Mouse (Mus musculus): ENCODE data around the gene Wfikkn1. TPM values are rescaled to one million over a fixed set of nuclear protein-coding genes. Genes with fewer than 3 reads are reported as not detected.

The Wfikkn1 gene
- polyA plus RNA-seq, 1 experiment from 2014 or later = 0.57 TPM

DNA sequence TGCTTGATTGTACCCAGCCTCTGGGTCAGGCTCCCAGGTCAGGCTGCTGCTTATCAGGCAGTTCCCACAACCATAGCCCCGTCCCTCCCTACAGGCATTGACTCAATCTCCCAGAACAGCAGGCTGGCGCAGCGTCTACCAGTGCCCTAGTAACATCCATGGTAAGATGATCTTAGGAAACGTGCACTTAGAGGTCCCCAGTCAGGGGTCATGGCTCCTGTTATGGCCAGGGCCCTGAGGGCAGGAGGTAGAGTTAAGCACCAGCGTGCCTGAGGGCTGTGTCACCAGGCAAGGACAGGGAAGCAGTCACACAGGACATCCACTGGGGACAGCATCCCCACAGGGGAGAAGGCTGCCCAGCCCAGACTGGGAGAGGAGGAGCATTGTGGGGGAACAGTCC, 1.6 kb upstream of the Wfikkn1 start:
- peaks cover 70% of the 10 kb centered on the region for H3K36me3 ChIP-seq
- WGBS = 35% methylated on average over 5 of the region's 5 CpGs
- no peak overlapping the region for H3K4me2 ChIP-seq (replicated peaks)
- H3K9me3 ChIP-seq = no peaks in the 10 kb centered on the region
- no peak for ATAC-seq (ENCODE audit: low FRiP score, low read depth)
- peaks cover 20% of the 10 kb centered on the region for H3K4me1 ChIP-seq
- H3K4me3 ChIP-seq = no peak overlapping the region
- H3K9ac ChIP-seq = no peak overlapping the region; the same call in 1 of the 2 replicates
- no peak overlapping the region for H3K27ac ChIP-seq
- H3K27me3 ChIP-seq = no peaks in the 10 kb centered on the region

DNA sequence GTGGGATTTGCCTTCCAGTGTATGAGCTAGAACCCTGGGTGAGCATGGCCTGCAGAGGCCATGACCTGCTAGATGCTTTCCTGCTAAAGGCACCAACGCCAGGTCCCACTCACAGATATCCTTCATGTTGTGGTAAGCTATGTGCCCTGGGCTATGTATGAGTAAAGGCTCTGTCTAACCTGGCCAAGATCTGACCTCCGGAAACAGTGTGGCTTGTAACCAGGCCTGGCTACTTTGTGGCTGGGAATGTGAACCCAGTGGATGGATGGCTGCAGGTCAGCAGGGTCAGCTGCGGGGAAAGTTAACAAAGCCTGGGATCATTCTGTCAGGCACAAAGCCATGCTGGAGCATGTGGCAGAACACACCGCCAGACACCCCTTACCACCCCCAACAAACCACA, 1.0 kb upstream of the Wfikkn1 start:
- H3K4me2 ChIP-seq (replicated peaks) = no peak overlapping the region
- H3K36me3 ChIP-seq = peaks cover 66% of the 10 kb centered on the region
- H3K27ac ChIP-seq = 0 out of 2 replicates have a peak overlapping the region, but pooled peaks have one; percentile 44
- ATAC-seq (ENCODE audit: low FRiP score, low read depth) = no peak
- H3K9me3 ChIP-seq = no peaks in the 10 kb centered on the region
- no peak overlapping the region for H3K9ac ChIP-seq
- no peak overlapping the region for H3K4me3 ChIP-seq
- 23% methylated on average over 4 of the region's 4 CpGs for WGBS
- peaks cover 25% of the 10 kb centered on the region for H3K4me1 ChIP-seq
- H3K27me3 ChIP-seq = no peaks in the 10 kb centered on the region

DNA sequence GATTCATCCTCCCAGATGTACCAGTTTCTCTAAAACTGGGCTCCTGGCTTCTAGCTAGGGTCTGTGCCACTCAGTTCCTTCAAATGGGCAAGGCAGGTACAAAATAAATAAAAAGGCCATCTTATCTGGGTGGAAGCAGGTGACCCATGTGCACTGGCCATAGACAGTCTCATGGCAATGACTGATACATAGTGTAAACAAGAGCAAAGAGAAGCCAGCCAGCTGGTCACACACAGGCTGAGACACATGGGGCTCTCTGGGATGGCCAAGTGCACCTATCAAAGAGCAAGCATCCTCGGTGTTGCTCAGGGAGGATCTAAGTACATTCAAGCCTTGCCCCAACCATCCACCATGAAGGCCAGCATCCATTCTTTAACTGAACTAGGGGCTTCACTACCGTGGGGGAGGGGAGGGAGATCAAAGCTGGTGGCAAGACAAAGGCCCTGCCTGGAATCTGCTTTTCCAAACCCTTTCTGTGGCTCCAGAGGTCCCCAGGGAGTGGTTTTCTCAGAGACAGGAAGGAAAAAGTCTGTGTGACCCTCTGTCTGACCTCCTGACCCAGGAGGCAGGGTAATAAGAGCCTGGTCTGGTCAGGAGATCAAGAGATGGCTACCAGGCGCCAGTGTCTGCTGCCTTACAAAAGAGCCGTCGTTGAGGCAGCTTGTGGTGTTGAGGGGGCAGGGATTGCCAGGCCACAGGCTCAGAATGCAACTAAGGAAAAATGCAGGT, 419 bp upstream of the Wfikkn1 start:
- WGBS = 13% methylated on average over 5 of the region's 5 CpGs
- ATAC-seq (ENCODE audit: low FRiP score, low read depth) = no peak
- H3K4me1 ChIP-seq = peaks cover 31% of the 10 kb centered on the region
- H3K36me3 ChIP-seq = peaks cover 64% of the 10 kb centered on the region
- no peak overlapping the region for H3K27ac ChIP-seq
- H3K4me2 ChIP-seq (replicated peaks) = no peak overlapping the region
- no peak overlapping the region for H3K9ac ChIP-seq
- no peaks in the 10 kb centered on the region for H3K27me3 ChIP-seq
- H3K4me3 ChIP-seq = no peak overlapping the region
- H3K9me3 ChIP-seq = no peaks in the 10 kb centered on the region

DNA sequence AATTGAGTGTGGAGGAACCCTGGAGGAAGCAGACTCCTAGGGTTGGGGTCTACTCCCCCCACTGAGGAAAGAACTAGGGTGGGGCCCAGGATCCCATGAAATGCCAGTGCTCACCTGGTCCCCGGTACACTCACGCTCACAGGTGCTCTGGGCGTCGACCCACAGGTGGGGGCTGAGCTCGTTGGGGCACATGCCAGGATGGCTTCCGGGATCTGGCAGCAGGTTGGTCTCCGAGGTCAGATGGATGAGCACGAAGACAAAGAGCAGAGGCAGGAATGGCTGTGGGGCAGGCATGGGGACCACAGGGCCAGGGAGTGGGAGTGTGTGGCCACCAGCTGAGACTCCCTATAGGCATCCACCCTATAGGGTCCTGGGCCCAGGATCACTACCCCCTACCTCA, 908 bp downstream of the Wfikkn1 start:
- Histone ChIP-seq H3K9ac (peak overlapping the region; percentile 35; the same call in 1 of the 2 replicates), H3K27me3 (no peaks in the 10 kb centered on the region), H3K27ac (no peak overlapping the region), H3K9me3 (no peaks in the 10 kb centered on the region), H3K36me3 (peaks cover 57% of the 10 kb centered on the region), H3K4me2 (replicated peaks) (no peak overlapping the region), H3K4me1 (peaks cover 35% of the 10 kb centered on the region), H3K4me3 (no peak overlapping the region)
- 82% methylated on average over 8 of the region's 8 CpGs for WGBS
- ATAC-seq (ENCODE audit: low FRiP score, low read depth) = no peak

DNA sequence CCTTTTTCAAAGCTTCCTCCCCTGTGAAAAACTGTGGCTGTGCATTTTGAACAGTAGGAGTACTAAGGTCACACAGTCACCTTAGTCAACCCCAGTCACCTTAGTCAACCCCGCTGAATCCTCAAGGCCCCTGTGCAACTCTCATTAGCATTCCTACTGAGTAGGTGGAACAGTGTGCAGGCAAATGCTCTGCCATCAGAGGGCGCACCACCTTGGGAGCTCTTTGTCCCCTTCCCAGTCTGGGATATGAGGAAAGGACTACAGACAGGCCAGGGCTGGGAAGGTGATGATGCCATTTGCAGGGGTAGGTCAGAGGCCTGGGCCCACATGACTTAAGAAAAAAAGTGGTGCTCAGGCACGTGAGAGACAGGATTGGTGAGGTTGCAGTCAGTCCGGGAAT, 1.4 kb downstream of the Wfikkn1 start:
- Histone ChIP-seq H3K9me3 (no peaks in the 10 kb centered on the region), H3K4me2 (replicated peaks) (no peak overlapping the region), H3K9ac (no peak overlapping the region), H3K4me3 (no peak overlapping the region), H3K36me3 (peaks cover 52% of the 10 kb centered on the region), H3K4me1 (peaks cover 37% of the 10 kb centered on the region), H3K27me3 (no peaks in the 10 kb centered on the region), H3K27ac (no peak overlapping the region)
- no peak for ATAC-seq (ENCODE audit: low FRiP score, low read depth)
- WGBS = 56% methylated on average over 4 of the region's 4 CpGs

DNA sequence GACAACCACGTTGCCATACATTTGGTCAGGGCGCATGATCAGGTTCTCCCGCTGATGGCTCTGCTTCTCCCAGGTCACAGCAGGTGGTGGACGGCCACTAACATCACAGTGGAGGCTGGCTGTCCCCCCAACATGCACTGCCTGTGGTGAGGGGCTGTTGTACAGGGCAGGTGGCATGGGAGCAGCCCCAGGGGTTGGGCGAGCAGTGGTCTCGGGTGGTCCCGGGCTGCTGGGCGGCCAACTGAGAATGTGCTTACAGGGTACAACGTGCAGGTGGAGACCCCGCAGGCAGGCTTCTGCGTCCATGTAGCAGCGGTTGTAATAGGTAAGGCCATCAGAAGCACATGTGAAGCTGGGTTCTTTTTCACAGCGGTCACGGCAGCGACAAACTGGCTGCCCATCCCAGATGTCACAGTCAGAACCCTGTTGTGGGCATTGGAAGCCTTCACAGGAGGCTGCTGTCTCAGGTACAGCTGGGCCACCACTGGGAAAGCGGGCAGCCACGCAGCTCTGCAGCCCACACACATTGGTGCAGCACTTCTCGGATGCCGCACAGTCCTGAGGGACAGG, 2.0 kb downstream of the Wfikkn1 start:
- Histone ChIP-seq H3K27ac (no peak overlapping the region), H3K9me3 (no peaks in the 10 kb centered on the region), H3K9ac (no peak overlapping the region), H3K4me2 (replicated peaks) (no peak overlapping the region), H3K4me3 (no peak overlapping the region), H3K36me3 (peaks cover 46% of the 10 kb centered on the region), H3K27me3 (no peaks in the 10 kb centered on the region), H3K4me1 (peaks cover 42% of the 10 kb centered on the region)
- WGBS = 91% methylated on average over 19 of the region's 19 CpGs
- no peak for ATAC-seq (ENCODE audit: low FRiP score, low read depth)

DNA sequence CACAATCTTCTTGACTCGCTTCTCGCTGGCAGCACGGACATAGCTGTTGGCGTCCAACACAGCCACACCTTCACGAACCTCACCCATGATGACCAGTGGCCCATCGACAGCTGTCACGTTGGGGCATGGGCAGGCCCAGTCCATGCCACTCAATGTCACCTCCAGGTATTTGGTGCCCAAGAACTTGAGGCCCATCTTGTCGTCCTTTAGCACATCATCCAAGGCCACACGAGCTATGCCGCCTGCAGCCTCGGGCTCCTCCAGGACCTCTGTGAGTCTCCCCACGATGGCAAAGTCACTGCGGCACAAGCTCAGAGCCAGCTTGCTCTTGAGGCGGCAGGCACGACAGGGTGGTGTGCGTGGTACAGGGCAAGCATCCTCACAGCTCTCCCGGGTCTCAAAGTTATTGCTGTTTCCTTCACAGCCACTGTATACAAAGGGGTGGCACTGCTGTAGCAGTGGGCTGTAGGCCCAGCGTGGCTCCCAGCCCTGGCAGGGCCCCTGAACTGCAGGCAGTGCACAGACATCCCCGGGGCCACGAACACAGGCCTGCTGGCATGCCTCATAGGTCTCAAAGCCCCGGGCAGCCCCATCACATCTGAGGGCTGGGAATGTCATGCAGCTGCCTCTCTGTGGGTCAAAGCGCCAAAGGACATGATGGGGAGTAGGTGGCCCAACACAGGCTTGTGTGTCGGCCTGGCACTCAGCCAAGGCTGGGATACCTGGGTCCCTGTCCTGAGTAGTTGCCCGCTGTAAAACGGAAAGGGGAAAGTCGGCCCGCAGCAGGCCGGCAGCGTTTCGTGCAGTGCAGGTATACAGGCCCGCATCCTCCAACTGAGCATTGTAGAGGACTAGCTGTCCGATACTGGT, 2.7 kb downstream of the Wfikkn1 start:
- Histone ChIP-seq H3K27ac (no peak overlapping the region), H3K36me3 (peaks cover 39% of the 10 kb centered on the region), H3K4me3 (no peak overlapping the region), H3K27me3 (no peaks in the 10 kb centered on the region), H3K9me3 (no peaks in the 10 kb centered on the region), H3K4me1 (peaks cover 42% of the 10 kb centered on the region), H3K4me2 (replicated peaks) (no peak overlapping the region), H3K9ac (no peak overlapping the region)
- WGBS = 93% methylated on average over 32 of the region's 32 CpGs
- no peak for ATAC-seq (ENCODE audit: low FRiP score, low read depth)

DNA sequence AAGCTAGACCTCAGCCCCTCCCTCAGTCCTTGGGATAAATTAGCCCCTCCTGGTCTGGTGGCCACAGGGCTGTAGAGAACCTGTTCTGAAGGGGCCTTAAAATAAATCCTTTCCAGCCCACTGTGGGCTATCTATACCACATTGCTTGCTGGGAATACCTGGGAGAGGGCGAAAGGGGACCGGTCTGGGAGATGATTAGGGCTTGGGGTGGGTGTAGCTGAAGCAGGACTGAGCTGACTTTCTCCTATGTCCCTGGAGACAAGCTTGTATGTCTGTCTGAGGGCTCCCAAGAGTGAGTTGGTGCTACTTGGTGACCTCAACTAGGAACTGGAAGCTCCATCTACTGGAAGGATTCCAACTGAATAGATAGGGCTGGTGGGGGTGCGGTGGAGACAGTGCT, 3.6 kb downstream of the Wfikkn1 start:
- Histone ChIP-seq H3K27me3 (no peaks in the 10 kb centered on the region), H3K4me2 (replicated peaks) (0 out of 2 replicates have a peak overlapping the region, but pooled peaks have one; percentile 96), H3K4me3 (no peak overlapping the region), H3K27ac (no peak overlapping the region), H3K9me3 (no peaks in the 10 kb centered on the region), H3K4me1 (peaks cover 38% of the 10 kb centered on the region), H3K9ac (no peak overlapping the region), H3K36me3 (peaks cover 29% of the 10 kb centered on the region)
- WGBS = 89% methylated on average over 3 of the region's 3 CpGs
- ATAC-seq (ENCODE audit: low FRiP score, low read depth) = no peak

DNA sequence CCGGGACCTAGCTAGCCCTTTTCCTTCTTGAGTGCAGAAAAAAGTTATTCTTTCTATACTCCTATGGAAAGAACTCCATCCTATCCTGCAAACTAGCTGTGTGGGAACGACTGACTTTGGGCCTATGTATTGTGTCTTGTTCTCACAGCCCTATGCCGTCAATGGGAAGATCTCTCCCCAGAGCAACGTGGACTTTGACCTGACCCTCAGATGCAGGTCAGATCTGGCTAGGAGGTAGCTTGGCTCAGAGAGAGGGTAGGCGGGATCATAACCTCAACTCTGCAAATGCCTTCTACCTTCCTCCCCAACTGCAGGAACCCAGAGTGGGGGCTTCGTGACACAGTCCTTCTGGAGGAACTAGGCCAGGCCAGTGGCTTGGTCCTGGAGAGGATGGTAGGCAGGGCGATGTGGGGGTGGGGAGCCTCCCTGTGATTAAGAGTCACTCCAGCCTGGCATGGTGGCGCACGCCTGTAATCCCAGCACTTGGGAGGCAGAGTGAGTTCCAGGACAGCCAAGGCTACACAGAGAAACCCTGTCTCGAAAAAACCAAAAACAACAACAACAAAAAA, 4.2 kb downstream of the Wfikkn1 start:
- no peak for ATAC-seq (ENCODE audit: low FRiP score, low read depth)
- 70% methylated on average over 10 of the region's 10 CpGs for WGBS
- peak overlapping the region; percentile 96 for H3K4me2 ChIP-seq (replicated peaks)
- H3K4me3 ChIP-seq = peak overlapping the region; percentile 76
- H3K27ac ChIP-seq = no peak overlapping the region
- H3K4me1 ChIP-seq = peaks cover 34% of the 10 kb centered on the region
- H3K36me3 ChIP-seq = peaks cover 23% of the 10 kb centered on the region
- H3K9ac ChIP-seq = peak overlapping the region; percentile 84
- no peaks in the 10 kb centered on the region for H3K9me3 ChIP-seq
- H3K27me3 ChIP-seq = no peaks in the 10 kb centered on the region

DNA sequence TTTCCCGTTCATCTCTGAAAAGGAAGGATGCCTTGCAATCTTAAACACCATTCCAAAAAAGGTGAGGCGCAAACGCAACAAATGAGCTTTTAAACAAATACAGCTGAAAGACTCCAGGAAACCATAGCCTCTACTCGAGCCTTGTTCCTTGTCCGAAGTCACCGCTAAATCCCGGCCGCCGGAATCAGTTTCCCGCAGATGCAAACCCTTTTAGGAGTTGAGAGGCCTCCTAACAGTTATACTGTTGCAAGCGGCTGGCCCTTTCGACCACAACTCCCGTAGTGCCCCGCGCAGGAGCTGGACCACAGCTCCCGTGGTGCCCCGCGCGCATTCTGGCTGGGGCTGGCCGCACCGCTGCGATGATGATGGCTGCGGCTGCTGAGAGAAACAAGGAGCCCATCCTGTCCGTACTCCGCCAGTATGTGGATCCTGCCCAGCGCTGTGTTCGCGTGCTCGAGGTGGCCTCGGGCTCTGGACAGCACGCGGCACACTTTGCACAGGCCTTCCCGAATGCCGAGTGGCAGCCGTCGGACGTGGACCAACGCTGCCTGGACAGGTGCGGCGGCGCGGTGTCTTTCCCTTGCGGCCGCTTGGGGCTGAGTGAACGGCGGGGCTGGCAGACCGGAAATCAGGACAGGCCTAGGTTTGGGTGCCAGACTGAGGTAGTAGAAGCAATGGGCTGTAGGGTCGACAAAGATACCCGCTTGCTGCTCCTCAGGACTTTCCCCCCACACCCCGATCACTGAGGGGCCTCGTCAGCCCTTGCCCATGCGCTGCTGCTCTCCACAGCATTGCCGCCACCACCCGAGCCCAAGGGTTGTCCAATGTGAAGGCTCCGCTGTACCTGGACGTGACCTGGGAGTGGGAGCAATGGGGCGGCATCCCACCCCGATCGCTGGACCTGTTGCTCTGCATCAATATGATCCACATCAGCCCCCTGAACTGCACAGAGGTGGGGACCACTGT, 5.2 kb downstream of the Wfikkn1 start:
- peak overlapping the region; percentile 84 for H3K9ac ChIP-seq
- WGBS = 2% methylated on average over 59 of the region's 59 CpGs
- peak; percentile 92 for ATAC-seq (ENCODE audit: low FRiP score, low read depth)

DNA sequence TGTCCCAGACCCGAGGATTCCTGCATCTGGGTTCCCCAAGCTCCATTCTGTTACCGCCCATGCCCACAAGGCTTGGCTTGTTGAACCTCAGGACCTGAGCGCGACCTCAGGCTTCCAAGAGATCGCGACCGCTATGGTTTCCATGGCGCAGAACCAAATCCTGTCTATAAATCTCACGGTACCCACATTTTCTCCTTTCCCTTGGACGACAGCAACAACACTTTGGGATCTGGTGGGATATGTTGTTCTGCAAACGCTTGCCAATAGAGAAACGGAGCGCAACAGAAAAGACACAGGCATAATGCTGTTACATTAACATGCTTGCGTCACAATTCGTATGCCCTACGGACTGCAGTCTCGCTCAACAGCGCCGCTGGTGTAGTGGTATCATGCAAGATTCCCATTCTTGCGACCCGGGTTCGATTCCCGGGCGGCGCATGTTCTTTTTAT, 5.9 kb downstream of the Wfikkn1 start, which contains the start of gene Mettl26:
TSS of gene Mettl26 (plus strand) at position 354 of the 450 bp plus-strand sequence.
- 0% methylated on average over 25 of the region's 25 CpGs for WGBS
- Histone ChIP-seq H3K4me1 (peaks cover 23% of the 10 kb centered on the region), H3K9me3 (no peaks in the 10 kb centered on the region), H3K27me3 (no peaks in the 10 kb centered on the region), H3K9ac (peak within 1 kb of the TSS; percentile 84), H3K27ac (peak within 1 kb of the TSS; percentile 94), H3K4me3 (peak within 1 kb of the TSS; percentile 76), H3K36me3 (peaks cover 22% of the 10 kb centered on the region), H3K4me2 (replicated peaks) (peak within 1 kb of the TSS; percentile 96)
- ATAC-seq (ENCODE audit: low FRiP score, low read depth) = peak; percentile 79

More for the DNA sequence above, 5.2 kb downstream of the Wfikkn1 start:
- H3K27me3 ChIP-seq = no peaks in the 10 kb centered on the region
- H3K9me3 ChIP-seq = no peaks in the 10 kb centered on the region
- H3K4me1 ChIP-seq = peaks cover 26% of the 10 kb centered on the region
- peak overlapping the region; percentile 94 for H3K27ac ChIP-seq
- H3K4me2 ChIP-seq (replicated peaks) = peak overlapping the region; percentile 96
- peak overlapping the region; percentile 76 for H3K4me3 ChIP-seq
- H3K36me3 ChIP-seq = peaks cover 23% of the 10 kb centered on the region
